Mouse (Mus musculus) layer of hippocampus, adult 9-10 months (tissue): ENCODE measurements at regions not wholly inside any gene's neighbourhood (a gene's known extent, or its start where the extent isn't known, plus 50 kb on each side); places are given as distances from the start of the nearest gene placed in this dataset.
A peak's percentile ranks its signal among the peaks of the same experiment; 100 is the strongest.

Source experiments
- DNase-seq: peaks from one replicate; pipeline ENCODE4 v3.0.0; 2022; ENCODE audit warnings: low spot score

DNA sequence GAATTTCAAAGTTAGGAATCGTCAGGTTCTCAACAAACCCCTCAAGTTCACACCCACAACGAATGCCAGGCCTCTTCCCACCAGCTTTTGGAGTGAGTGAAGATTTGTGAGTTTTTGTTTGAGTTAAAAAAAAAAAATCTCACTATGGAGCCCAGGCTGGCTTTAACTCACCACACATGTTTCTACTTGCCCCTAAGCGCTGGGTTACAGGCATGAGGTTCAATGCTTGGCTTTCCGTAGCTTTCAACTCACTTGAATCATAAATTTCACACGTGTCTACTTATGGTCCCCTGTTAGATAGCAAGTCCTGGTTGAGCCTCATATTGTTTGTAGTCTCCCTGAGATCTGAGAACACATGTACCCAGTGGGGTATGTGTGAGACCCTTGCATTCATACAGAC is 122.8 kb upstream of the Efna5 start:
- no peak for DNase-seq

DNA sequence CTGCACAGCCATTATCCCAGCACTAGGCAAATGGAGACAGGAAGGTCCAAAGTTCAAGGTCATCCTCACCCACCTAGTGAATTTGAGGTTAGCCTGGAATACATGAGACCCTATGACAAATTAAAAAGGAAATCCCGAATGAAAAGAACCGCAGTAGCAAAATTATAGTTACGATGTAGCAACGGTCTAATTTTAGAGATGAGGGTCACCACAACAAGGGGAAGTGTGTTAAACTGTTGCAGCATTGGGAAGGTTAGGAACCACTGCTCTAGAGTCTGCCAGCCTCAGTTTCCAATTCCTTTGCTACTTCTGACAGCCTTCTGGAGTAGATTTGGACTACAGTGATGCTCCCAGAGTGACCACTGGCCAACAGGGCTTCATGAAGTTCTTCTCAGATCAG is 121.6 kb upstream of the Efna5 start:
- DNase-seq, result no peak

DNA sequence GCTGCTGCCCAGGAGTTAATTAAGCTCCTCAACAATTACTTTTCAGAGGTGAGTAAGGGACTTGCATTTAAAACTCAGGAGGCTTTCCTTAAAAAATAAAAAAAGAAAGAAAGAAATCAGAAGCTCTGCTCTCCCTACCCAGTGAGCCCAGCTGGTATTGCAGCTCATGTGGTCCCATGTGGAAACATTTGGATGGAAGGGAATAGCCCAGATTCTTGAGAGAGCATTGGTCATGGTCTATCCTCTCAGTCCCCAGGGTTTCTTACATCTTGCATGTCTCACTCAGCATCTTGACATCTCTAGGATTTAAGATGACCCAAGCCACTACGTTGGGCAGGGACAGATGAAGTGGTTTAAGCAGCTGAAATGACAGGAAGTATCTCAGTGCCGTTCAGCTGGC is 120.8 kb upstream of the Efna5 start:
- no peak for DNase-seq

DNA sequence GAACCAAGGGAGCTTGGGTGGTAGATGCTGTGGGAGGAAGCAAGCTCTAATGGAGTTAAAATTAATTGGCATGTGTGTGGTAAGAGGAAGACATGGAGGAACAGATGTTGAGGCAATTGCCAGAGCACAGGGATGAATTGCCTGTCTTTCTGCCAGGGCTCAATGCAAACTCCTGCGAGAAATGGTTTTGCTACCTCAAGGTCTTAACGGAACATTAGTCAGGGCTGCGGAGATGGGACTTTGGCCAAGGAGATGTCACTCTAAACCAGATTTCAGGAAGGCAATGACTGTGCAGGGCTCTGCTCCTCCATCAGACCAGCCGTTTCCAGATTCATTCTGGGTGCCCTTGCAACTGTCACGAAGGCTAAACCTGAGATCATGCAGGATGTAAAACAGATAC is 116.6 kb upstream of the Efna5 start:
- no peak for DNase-seq

DNA sequence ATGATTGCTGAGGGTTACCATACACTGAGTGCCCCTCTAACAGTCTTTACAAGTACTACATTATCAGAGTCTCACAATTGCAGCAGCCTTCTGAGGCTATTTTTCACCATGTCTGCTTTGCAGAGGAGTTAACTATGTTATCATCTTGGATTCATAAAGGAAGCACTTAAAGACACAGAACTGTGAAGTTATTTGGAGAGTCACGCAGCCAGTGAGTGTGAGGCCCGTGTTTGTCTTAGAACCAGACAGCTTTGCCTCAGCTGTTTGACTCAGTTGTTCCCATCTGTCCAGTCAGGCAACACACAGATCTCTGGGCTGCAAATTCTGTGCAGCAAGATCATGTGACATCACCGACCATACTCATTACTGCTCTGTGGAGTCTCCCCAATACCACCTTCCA is 114.2 kb upstream of the Efna5 start:
- no peak for DNase-seq

DNA sequence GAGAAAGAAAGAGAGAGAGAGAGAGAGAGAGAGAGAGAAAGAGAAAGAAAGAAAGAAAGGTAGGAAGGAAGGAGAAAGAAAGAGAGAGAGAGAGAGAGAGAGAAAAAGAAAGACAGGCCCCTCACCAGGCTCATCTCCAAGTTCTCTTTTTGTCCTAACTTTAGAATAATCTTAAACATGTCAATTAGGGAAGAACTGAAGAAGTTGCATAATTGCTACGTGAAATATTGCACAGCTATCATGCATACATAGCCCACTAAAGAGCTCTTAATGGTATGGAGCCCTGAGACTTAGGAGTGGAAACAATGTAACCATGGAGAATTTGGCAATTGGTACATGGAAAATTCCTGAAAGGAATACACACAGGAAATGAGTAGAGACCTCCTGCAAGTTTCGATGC is 111.9 kb upstream of the Efna5 start:
- DNase-seq, result no peak

DNA sequence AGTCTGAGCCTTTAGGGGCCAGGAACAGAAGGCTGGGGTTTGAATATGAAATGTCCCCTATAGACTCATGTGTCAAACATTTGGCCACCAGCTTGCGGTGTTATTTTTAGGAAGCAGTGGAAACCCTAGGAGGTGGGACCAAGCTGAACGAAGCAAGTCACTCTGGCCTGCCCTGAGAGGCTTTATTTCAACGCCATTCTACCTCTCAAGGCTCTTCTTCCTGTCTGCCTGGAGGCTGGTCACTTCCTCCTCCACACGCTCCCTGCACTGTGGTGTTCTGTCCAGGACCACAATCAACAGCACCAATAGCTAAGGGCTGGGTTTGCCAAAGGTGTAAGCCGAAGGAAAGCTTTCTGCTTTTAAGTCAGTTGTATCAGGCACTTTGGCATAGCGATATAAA is 105.2 kb upstream of the Efna5 start:
- no peak for DNase-seq

DNA sequence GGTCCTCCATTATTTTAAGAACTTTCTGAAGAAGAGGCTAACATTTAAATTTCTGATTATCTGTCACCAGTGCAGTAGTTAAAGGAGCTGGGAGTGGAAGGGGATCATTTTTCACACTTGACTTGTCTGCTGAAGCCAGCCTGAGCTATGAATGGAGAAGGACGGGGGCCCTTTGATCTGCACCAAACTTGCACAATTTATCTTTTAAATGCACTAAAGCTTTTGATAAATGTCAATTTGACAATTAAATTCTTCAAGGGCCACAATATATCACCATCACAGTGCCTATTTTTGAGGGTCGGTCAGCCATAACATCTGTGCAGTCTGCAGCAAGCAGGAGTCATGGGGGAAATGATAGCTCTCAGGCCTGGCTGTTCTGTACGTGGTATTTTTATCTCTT is 99.2 kb upstream of the Efna5 start:
- no peak for DNase-seq

DNA sequence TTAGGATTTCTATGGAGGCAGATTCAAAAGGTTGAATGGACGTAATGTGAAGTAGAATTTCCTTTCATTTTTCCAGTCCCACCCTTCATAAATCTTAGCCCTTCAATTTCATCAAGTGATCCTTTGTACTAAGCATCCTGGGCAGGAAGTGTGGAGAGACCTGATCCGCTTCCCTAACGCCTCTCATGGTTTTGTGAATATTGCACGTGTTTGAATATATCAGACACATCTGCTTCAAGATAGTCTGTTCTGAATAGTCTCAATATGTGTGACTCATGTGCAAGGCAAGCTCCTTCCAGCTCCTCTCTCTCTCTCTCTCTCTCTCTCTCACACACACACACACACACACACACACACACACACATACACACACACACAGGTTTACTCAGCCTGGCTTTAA is 96.4 kb upstream of the Efna5 start:
- DNase-seq, result no peak

DNA sequence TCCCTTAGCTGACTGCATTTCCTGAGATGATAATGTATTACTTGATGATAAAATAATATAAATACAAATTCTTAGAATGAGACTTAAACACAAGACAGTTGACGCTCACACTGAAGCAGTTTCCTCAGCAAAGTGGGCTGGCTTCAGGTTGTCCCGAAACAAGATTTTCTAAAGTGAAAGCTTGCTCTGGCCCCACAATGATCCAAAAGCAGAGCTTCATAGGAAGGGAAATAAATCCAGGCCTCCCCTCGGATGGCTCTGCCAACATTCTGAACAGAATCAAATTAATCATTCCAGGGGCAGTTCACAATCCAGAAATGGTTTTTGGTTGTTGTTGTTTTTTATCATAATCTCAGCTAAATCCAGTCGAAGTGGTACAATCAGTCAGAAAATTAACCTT is 96.0 kb upstream of the Efna5 start:
- DNase-seq, result no peak

DNA sequence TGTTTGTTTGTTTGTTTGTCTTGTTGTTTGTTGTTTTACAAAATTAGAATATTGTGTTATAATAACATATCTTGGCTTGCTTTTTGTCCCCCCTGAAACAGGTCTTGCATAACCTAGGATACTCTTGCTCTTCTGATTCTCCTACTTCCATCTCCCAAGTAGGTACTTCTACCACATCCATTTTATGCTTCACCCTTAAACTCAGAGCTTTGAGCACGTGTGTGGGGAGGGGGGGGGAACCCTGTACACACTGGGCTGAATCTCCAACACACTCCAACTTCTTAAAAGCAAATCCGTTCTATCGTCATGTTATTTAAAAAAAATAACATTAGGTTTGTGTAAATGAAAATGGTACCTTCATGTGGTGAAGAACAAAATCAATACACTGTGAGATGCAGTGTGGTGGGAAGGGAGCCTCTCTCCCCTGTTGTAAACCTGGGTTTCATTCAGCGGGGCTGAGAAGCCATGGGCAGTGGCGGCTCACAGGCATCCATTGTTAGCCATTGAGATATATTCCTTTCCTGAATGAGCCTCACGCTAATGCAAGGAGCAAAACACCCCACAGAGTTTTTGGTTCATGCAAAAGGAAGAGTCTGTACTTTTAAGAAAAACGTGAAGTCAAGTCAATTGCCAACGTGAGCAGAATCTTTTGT is 93.6 kb upstream of the Efna5 start:
- no peak for DNase-seq

DNA sequence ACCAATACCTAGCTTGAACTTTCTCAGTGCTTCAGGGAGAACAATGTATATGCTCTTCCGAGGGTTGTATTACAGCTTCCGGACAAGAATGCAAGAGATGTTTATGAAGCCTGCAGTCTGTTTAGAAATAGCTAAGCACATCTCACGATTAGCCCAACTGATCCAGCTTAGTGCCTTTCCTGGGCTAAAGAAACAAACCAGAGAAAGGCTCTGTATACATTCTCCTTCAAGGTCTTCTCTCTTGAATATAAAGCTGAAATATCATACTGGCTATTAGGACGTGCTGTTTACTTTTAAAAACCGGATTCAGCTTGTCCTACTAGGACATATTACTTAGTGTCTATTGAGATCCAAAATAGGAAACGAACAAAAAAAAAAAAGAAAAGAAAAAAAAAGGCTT is 87.9 kb upstream of the Efna5 start:
- no peak for DNase-seq

DNA sequence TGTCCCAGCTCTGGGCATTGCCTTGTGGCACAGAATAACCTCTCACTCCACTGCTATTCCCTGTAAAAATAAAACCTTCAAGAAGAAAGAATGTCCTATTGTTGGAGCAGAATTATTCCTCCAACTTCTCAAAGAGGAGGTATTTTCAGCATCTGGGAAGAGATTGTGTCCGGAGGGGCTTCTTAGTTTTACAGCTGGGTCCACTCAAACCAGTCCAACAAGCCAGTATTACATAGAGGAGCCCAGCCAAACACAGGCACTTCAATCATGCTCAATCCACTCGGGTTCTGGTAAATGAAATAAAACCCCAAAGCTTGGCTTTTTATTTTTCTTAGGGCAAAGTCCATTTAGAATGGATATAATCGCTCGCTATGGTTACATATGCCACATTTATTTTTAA is 82.7 kb upstream of the Efna5 start:
- no peak for DNase-seq

DNA sequence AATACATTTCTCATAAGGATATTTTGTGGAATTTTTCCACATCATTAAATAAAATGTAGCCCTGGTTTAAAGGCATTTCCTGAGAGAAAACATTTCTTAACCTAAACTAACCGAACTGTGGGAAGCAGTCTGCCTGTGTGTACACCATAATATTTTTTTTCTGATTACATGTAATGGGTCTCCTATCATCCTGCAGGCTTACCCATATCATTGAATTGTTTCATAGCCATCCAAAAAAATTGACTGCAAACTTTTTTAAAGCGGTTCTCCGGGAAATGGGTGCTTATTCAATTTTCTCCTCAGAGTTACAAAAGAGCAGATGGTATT is 81.1 kb upstream of the Efna5 start:
- DNase-seq, result no peak

DNA sequence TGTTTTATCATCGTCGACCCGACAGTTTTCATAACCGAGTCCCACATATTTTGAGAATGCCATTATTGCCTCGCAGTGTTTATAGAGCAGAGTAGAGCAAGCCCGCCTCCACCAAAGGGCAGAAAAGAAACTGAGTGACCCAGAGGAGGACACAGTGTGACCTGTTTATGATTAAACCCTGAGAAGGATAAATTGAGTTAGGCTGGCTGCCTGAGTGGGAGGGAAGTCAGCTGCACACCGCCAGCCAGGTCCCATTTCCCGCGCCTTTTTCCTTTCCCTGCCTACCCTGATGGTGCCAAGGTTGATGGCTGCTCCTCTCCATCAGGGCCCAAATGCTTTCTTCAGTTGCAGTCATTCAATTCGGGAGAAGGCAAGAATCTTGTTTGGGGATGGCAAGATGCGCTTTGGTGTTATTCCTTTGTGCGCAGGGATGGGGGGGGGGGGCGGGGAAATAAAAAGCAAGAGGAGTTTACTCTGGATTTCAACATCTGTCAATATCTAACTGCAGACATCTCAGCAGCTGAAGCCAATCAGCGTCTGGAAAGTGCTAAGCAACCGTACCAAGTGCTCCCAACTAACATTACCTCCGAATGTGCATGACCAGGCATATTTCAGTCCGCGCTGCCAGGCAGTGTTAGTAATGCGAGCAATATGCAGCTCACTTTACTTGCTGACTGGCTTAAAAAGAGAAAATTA is 80.6 kb upstream of the Efna5 start:
- no peak for DNase-seq

DNA sequence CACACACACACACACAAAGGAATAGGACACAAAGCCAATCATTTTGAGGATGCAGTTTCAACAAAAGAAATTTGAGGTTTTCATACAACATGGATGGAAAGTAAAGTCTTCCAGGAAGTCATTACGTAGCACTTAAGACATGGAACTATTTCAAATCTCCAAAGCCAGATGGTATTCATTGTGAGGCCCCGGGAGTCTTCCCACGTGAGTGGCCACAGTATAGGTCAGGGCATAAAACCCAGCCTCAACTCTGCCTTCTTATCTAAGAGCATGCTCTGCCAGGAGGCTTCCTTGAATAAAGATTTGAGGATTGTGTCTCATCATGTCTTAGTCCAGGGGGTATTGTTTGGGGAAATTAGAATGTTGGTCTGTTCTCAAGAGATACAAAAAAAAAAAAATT is 78.0 kb upstream of the Efna5 start:
- no peak for DNase-seq

DNA sequence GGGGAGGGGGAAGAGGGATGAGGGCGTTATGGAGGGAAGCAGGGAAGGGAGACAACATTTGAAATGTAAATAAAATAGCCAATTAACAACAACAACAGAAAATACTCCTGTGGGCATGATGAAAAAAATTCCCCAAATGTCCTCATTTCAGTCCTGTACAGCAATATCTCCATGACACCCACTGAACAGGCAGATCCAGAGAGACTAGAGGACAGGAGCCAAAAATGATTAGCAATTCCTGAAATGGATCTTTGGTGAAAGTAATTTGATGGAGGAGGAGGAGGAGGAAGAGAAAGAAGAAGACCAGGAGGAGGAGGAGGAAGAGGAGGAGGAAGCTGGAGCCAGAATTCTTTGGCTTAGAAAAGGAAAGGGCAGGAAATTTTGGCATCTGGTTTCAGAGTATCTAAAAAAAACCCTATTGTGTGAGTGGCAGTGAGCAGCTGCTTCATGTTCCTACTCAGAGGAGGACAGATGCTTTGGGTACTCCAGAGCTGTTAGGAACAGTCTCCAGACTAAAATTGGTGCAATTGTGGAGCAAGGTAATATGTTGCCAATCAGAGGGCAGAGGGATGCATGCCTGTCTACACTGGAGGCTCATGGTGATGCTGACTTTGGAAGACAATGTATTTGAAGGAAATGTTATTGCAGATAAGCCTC is 66.5 kb upstream of the Efna5 start:
- DNase-seq, result peak; percentile 21

DNA sequence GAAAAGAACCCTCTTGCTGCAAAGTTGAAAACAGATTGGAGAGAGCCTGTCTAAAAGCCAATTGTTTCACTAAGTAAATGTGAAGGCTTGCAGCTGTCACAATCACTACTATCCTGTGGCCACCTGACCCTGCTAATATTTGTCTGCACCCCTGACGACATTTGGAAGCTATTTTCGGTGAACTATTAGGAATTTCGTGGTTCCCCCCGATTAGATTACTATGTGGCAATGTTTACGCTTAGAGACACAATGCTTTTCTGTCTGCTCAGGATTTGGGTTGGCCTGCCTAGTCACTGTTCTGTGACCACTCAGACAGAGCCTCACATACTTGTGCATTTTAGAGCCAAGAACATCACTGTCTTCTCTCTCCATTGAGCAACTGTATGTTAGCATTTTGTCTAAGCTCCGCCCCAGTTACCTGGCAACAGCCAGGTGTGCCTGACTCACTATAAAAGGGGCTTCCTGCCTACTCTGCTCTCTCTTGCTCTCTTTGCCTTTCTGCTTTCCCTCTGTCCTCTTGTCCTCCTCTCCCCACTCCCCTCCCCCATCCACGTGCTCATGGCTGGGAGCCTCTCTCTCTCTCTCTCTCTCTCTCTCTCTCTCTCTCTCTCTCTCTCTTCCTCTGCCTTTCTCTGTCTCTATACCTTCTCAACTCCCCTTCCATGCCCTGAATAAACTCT is 59.6 kb upstream of the Efna5 start:
- DNase-seq, result no peak

DNA sequence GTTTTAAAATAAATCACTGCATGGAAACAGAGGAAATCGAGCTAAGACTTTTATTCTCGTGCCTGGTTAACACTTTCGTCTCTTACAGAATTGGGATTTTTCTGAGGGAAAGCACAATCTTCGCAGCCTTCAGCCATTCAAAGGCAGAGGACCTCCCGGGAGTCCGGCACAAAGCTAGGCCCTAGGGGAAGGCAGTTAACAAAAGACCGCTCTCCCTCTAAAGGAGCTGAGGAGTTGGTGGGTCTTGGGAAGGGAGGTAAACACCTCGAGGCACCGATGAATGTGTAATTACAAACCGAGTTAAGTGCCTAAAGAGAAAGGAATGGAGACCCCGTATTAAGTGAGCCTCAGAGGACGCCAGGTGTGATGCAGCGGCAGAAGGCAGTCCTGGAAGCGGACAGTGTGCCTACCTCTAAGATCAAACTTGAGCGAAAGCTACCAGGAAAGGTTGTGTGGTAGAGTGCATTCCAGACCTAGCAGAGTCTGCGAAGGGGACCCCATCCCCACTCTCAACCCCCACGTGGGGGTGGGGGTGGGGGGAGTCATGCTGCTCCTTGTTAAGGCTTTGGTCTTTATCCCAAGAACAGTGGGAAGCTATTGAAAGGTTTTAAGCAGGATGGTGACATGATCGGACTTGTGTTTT is 58.9 kb upstream of the Efna5 start:
- DNase-seq, result no peak

DNA sequence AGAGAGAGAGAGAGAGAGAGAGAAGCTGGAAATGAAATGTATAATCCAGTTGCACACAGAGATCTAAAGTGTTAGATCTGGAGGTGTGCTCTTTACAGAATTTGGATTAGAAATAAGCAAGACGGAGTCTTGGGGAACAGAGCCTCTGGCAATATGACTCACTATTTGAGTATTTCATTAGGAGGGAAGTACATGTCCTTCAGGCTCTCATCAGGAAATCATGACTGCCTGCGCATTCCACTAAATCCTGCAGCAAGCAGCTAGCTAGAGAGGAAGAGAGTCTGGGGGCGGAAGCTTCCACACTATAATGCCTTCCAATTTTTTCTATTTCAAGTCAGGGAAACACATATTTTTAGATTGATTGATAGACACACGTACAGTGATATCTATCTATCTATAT is 58.1 kb upstream of the Efna5 start:
- DNase-seq, result no peak
